Mouse (Mus musculus) c-Kit-positive CD71-positive TER-119-positive erythroid progenitor cells, embryonic 14.5 days (primary cell): ENCODE results near the gene Olfr1051.
"Not testable (repeated sequence)": the region's sequence is repeated elsewhere in the genome, so short reads cannot be mapped to it uniquely, and the experiment has no call there.

Experiments used
- DNase-seq: peaks from one replicate; pipeline ENCODE4 v3.0.0-alpha.2; 2013; ENCODE audit warnings: low spot score

Gene Olfr1051

GRCm38 (mm10) chr2:86278988-86279387 lies at the start of gene Olfr1051:
Olfr1051 (minus strand) TSS chr2:86279088.
- not testable (repeated sequence) for DNase-seq

GRCm38 (mm10) chr2:86315184-86315583 lies 36.3 kb upstream of the Olfr1051 start, which contains the start of gene Olfr1053:
Olfr1053 (minus strand) TSS chr2:86315284.
- DNase-seq, result no peak

GRCm38 (mm10) chr2:86292155-86292554 lies 13.3 kb upstream of the Olfr1051 start, which contains the start of gene Olfr1052:
Olfr1052 (plus strand) TSS chr2:86292455.
- DNase-seq, result no peak

GRCm38 (mm10) chr2:86258228-86258627 lies 20.7 kb downstream of the Olfr1051 start, which contains the start of gene Olfr1049:
Olfr1049 (minus strand) TSS chr2:86258328.
- not testable (repeated sequence) for DNase-seq

- DNase-seq, result no peak
Measured at GRCm38 (mm10) chr2:86240189-86240588, 38.7 kb downstream of the Olfr1051 start, which contains the start of gene Olfr1048. Olfr1048 (minus strand) TSS chr2:86240289.

- no peak for DNase-seq
Measured at GRCm38 (mm10) chr2:86231301-86231700, 47.6 kb downstream of the Olfr1051 start, which contains the start of gene Olfr1047. Olfr1047 (minus strand) TSS chr2:86231401.
